Mouse (Mus musculus) hindbrain, embryonic 16.5 days (tissue): ENCODE data around the gene Gm11567. TPM values are rescaled to one million over a fixed set of nuclear protein-coding genes. Genes with fewer than 3 reads are reported as not detected.
"Not testable (repeated sequence)": the region's sequence is repeated elsewhere in the genome, so short reads cannot be mapped to it uniquely, and the experiment has no call there.

Experiments used
- ATAC-seq: fragments of 200-750 bp; cut with Nextera tagmentation; 2 replicates; pipeline ENCODE4 v1.8.0; 2017; ENCODE audit warnings: moderate TSS enrichment, moderate library complexity
- H3K27ac ChIP-seq: fragments of 300-500 bp; sonication (generic); 2 replicates; pipeline ENCODE4 v1.5.1; 2014; ENCODE audit warnings: low read depth, mild to moderate bottlenecking, control low read depth, low read length, moderate library complexity
- H3K27me3 ChIP-seq: fragments of 300-500 bp; sonication (generic); replicated peaks from 2 replicates; pipeline ENCODE4 v1.6.1; 2014; ENCODE audit warnings: low read length; ENCODE audit not compliant: control insufficient read depth, insufficient read depth
- H3K36me3 ChIP-seq: fragments of 300-500 bp; sonication (generic); 2 replicates; pipeline ENCODE4 v1.6.1; 2014; ENCODE audit warnings: mild to moderate bottlenecking, low read length, moderate library complexity, mixed read lengths; ENCODE audit not compliant: control insufficient read depth, insufficient read depth
- H3K4me1 ChIP-seq: fragments of 300-500 bp; sonication (generic); 2 replicates; pipeline ENCODE4 v1.6.1; 2014; ENCODE audit warnings: low read depth, low read length; ENCODE audit not compliant: control insufficient read depth, insufficient read depth
- H3K4me2 ChIP-seq: fragments of 300-500 bp; sonication (generic); 2 replicates; pipeline ENCODE4 v1.6.1; 2014; ENCODE audit warnings: mild to moderate bottlenecking, low read length, control low read depth, moderate library complexity
- H3K4me3 ChIP-seq: fragments of 300-500 bp; sonication (generic); 2 replicates; pipeline ENCODE4 v1.5.1; 2014; ENCODE audit warnings: mild to moderate bottlenecking, low read length, control low read depth, moderate library complexity
- H3K9ac ChIP-seq: fragments of 300-500 bp; sonication (generic); 2 replicates; pipeline ENCODE4 v1.6.1; 2014; ENCODE audit warnings: low read depth, mild to moderate bottlenecking, control low read depth, low read length, moderate library complexity
- H3K9me3 ChIP-seq: fragments of 300-500 bp; sonication (generic); 2 replicates; pipeline ENCODE4 v1.6.1; 2014; ENCODE audit warnings: mild to moderate bottlenecking, low read length, moderate library complexity; ENCODE audit not compliant: control insufficient read depth
- WGBS: fragments of 180-500 bp; shearing (Covaris S2); extraction: QIAGEN DNeasy Blood & Tissue Kit; methylation state at CpG from one replicate; pipeline ENCODE4 v1.1.7; 2014; 5-methylcytosine and 5-hydroxymethylcytosine counted together
- polyA plus RNA-seq: library from polyadenylated mRNA; unstranded; fragments of >200 nt; fragmentation: Nextera tagmentation; extraction: Ambion mirVana; gene quantifications from 2 replicates; pipeline ENCODE4 v1.2.1, GENCODE M21; 2015

Gene Gm11567
- polyA plus RNA-seq: not detected in 2 replicates

DNA sequence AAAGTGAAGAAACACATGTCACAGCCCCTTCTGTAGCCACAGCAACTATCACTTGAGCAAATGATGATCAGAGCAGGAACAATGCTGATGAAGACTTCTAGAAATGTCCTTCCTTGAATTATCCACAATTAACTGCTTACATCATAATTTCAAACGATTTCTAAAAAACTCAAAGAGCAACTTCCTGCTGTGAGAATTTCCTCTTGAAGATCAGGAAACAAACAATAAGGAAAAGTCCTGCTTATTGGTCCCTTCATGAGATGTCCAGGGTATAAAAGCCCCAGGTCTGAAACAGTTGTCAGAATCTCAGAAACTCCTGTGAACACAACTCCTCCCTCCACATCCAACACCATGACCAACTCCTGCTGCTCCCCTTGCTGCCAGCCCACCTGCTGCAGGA lies at the start of gene Gm11567:
Gene Gm11567, plus strand, starts transcription at position 301 of the 400 bp plus-strand sequence.
- H3K27me3 ChIP-seq, ATAC-seq, H3K27ac ChIP-seq, H3K4me1 ChIP-seq, H3K36me3 ChIP-seq, H3K9me3 ChIP-seq, H3K9ac ChIP-seq, H3K4me2 ChIP-seq, H3K4me3 ChIP-seq: not testable (repeated sequence)
- WGBS: 49% methylated on average over 1 of the region's 1 CpGs

DNA sequence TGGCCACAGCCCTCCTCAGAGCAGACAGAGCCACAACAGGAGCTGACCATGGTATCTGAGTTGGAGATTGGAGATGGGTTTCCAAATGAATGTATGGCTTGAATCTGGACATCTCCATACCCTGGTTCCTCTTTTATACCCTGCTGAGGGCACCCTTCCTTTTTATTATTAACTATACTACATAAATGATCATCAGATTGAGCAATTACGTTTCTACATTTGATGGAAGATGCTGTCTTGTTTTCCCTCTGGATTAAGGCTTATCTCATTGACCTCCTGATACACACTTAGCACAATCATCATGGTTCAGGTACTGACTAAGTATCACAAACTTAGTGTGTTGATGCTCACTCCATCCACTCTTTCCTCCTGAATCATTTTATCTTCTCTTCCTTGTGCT lies 41.0 kb upstream of the Gm11567 start, which contains the start of gene 2300003K06Rik:
Gene 2300003K06Rik, minus strand, starts transcription at position 101 of the 400 bp plus-strand sequence.
- no peak within 1 kb of the TSS for H3K9ac ChIP-seq
- WGBS: 70% methylated on average over 1 of the region's 1 CpGs
- no peak for ATAC-seq
- H3K4me2 ChIP-seq: no peak within 1 kb of the TSS
- H3K27ac ChIP-seq: no peak within 1 kb of the TSS
- H3K9me3 ChIP-seq: no peaks in the 10 kb centered on the region
- H3K36me3 ChIP-seq: no peaks in the 10 kb centered on the region
- H3K27me3 ChIP-seq: no peaks in the 10 kb centered on the region
- H3K4me1 ChIP-seq: no peaks in the 10 kb centered on the region
- H3K4me3 ChIP-seq: no peak within 1 kb of the TSS

DNA sequence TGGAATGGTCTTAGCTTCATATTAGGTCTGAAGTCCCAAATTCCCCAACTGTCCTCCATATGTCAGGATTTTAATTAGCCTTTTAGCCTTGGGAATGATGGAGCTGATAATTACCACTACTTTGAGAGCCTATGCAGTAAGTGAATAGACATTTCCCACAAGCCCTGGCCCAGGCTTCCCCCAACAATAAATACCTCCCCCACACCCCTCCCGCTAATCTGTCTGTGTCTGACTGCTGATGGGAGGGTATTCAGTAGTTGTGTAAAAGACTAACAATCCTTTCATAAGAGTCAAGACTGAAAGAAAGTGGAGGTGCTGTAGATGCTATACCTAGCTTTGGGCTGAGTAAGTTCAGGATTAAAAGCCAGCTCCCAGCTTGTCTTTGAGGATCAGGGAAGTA lies 36.8 kb upstream of the Gm11567 start:
- 71% methylated on average over 1 of the region's 1 CpGs for WGBS
- Histone ChIP-seq H3K4me2 (no peak overlapping the region), H3K4me3 (no peak overlapping the region), H3K27me3 (no peaks in the 10 kb centered on the region), H3K9ac (no peak overlapping the region), H3K4me1 (no peaks in the 10 kb centered on the region), H3K36me3 (no peaks in the 10 kb centered on the region), H3K27ac (no peak overlapping the region), H3K9me3 (no peaks in the 10 kb centered on the region)
- no peak for ATAC-seq

DNA sequence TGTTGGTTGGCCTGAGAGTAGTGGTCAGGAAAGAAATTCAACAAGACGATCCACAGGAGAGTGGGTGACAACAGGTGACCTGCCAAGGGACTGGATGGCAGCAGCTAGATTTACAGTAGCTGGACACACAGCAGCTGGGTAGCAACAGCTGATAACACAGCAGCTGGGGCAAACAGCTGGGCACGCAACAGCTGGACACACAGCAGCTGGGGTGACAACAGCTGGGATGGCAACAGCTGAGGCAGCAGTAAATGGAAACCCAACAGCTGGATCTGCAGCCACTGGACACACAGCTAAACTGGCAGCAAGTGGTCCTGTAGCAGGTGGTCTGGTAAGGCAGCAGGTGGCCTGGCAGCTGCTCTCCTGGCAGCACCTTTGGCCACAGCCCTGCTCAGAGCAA lies 32.2 kb upstream of the Gm11567 start:
- Histone ChIP-seq H3K27ac (no peak overlapping the region), H3K4me2 (no peak overlapping the region), H3K4me3 (no peak overlapping the region), H3K9ac (no peak overlapping the region), H3K27me3 (no peaks in the 10 kb centered on the region), H3K9me3 (no peaks in the 10 kb centered on the region), H3K4me1 (no peaks in the 10 kb centered on the region), H3K36me3 (no peaks in the 10 kb centered on the region)
- WGBS: 86% methylated on average over 2 of the region's 2 CpGs
- ATAC-seq: no peak

DNA sequence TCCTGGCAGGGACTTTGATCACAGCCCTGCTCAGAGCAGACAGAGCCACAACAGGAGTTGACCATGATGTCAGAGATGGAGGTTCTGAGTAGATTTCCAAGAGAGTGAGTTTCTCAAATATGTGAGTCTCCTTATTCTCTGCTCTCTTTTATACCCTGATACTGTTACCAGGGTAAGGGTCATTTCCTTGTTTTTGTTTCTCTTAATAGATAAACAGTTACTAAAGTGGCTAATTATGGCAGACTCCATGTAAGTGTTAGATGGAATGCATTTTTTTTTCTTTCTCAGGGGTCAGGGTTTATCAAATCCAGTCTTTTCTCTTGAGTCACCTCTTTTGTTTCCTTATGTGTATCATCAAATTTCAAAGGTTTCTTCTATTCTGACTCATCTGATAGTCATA lies 27.5 kb upstream of the Gm11567 start, which contains the start of gene Krtap4-16:
Gene Krtap4-16, minus strand, starts transcription at position 101 of the 400 bp plus-strand sequence.
- no peaks in the 10 kb centered on the region for H3K36me3 ChIP-seq
- no peaks in the 10 kb centered on the region for H3K4me1 ChIP-seq
- ATAC-seq: no peak
- H3K4me3 ChIP-seq: no peak within 1 kb of the TSS
- no peaks in the 10 kb centered on the region for H3K27me3 ChIP-seq
- no peak within 1 kb of the TSS for H3K4me2 ChIP-seq
- H3K9ac ChIP-seq: no peak within 1 kb of the TSS
- H3K9me3 ChIP-seq: no peaks in the 10 kb centered on the region
- no peak within 1 kb of the TSS for H3K27ac ChIP-seq

DNA sequence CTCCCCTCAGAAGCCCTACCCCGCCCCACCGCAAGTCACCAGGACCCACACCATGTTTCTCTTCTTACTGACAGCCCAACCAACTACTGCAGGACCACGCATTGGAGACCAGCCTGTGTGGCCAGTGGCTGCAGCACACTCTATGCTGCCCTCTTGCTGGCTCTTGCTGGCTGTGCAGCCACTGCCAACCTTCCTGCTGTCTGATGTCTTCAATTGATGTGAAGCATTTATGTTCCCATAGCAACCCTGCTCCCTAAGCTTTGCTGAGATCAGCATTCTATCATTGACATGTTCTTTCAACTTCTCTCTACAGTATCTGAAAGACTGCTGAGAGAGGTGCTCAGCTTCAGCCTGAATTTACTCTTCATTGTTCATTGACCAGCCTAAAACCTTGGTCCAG lies 24.9 kb upstream of the Gm11567 start:
- WGBS: 61% methylated on average over 3 of the region's 3 CpGs
- no peaks in the 10 kb centered on the region for H3K9me3 ChIP-seq
- H3K4me1 ChIP-seq: no peaks in the 10 kb centered on the region
- H3K27ac ChIP-seq: no peak overlapping the region
- H3K4me2 ChIP-seq: no peak overlapping the region
- no peak overlapping the region for H3K9ac ChIP-seq
- no peaks in the 10 kb centered on the region for H3K27me3 ChIP-seq
- H3K36me3 ChIP-seq: no peaks in the 10 kb centered on the region
- H3K4me3 ChIP-seq: no peak overlapping the region
- ATAC-seq: no peak

DNA sequence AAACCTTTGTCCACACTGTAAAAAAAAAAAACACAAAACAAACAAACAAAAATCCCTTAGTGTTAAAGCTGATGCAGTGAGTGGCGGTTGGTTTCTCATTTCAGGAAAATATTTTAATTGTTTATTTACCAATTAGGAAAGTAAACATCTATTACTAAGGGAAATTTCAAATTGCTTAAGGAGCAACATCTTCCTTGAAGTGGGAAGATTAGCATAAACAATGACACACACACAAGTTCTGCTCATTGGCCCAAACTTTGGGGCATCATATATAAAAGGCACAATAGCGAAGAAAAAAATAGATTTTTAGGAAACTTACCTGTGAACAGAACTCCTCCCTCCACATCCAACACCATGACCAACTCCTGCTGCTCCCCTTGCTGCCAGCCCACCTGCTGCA lies 21.4 kb upstream of the Gm11567 start, which contains the start of gene Gm11568:
Gene Gm11568, plus strand, starts transcription at position 301 of the 400 bp plus-strand sequence.
- Histone ChIP-seq H3K9ac (no peak within 1 kb of the TSS), H3K4me1 (no peaks in the 10 kb centered on the region), H3K27me3 (no peaks in the 10 kb centered on the region), H3K36me3 (no peaks in the 10 kb centered on the region), H3K27ac (no peak within 1 kb of the TSS), H3K4me2 (no peak within 1 kb of the TSS), H3K9me3 (no peaks in the 10 kb centered on the region), H3K4me3 (no peak within 1 kb of the TSS)
- ATAC-seq: no peak
- WGBS: 87% methylated on average over 2 of the region's 2 CpGs

DNA sequence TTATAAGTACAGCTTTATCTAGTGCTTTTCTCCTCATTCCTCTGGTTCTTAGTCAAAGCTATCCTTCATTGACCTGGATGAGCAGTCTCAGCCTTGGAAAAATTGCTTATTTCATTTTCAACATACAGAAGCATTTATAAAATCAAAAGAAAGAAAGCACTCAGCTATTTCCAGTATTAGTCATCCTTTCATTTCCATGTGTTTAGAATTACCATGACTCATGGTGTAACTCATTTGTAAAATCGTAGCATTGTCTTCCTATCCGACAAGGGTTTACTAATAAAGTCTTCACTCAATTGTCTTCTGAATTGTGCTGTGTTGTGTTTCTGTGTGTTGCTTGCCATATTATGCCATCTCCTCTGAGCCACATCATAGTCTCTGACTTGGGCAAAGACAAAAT lies 20.2 kb upstream of the Gm11567 start:
- no peaks in the 10 kb centered on the region for H3K36me3 ChIP-seq
- no peak overlapping the region for H3K27ac ChIP-seq
- no peaks in the 10 kb centered on the region for H3K9me3 ChIP-seq
- no peak overlapping the region for H3K4me3 ChIP-seq
- H3K9ac ChIP-seq: no peak overlapping the region
- H3K27me3 ChIP-seq: no peaks in the 10 kb centered on the region
- H3K4me2 ChIP-seq: no peak overlapping the region
- H3K4me1 ChIP-seq: no peaks in the 10 kb centered on the region
- 77% methylated on average over 2 of the region's 2 CpGs for WGBS
- ATAC-seq: no peak

DNA sequence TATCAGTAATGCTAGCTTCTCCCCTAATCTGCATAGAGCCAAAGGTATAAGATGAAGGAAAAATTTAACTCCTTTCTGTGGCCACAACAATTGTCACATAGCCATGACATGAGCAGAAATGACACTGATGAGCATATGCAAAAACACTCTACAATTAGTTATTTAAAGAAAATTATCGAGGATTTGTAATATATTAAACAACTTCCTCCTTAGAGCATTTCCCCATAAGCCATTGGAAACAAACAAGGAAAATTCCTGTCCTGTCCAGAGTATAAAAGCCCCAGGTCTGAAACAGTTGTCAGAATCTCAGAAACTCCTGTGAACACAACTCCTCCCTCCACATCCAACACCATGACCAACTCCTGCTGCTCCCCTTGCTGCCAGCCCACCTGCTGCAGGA lies 14.8 kb upstream of the Gm11567 start, which contains the start of gene Gm11559:
Gene Gm11559, plus strand, starts transcription at position 301 of the 400 bp plus-strand sequence.
- H3K4me2 ChIP-seq, H3K4me3 ChIP-seq, H3K4me1 ChIP-seq, H3K27ac ChIP-seq, H3K9ac ChIP-seq, H3K27me3 ChIP-seq, H3K36me3 ChIP-seq, H3K9me3 ChIP-seq, ATAC-seq: not testable (repeated sequence)
- WGBS: 78% methylated on average over 1 of the region's 1 CpGs

DNA sequence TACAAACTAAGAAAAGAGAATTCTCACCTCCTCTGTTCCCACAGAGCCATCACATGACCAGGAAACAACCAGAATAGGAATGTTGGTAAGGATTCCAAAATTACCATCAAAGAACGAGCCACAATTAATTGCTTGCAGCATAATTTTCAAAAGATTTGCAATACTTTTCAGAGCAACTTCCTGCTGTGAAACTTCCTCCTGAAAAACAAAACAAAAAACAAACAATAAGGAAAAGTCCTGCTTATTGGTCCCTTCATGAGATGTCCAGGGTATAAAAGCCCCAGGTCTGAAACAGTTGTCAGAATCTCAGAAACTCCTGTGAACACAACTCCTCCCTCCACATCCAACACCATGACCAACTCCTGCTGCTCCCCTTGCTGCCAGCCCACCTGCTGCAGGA lies 5.9 kb upstream of the Gm11567 start, which contains the start of gene Krtap9-1:
Gene Krtap9-1, plus strand, starts transcription at position 301 of the 400 bp plus-strand sequence.
- H3K4me2 ChIP-seq, H3K27ac ChIP-seq, H3K36me3 ChIP-seq, H3K4me1 ChIP-seq, H3K9me3 ChIP-seq, H3K27me3 ChIP-seq, H3K4me3 ChIP-seq, ATAC-seq, H3K9ac ChIP-seq: not testable (repeated sequence)
- WGBS: 75% methylated on average over 1 of the region's 1 CpGs
